25 mouse cellular contexts compared by ENCODE assay signal in the genomic region with DNA sequence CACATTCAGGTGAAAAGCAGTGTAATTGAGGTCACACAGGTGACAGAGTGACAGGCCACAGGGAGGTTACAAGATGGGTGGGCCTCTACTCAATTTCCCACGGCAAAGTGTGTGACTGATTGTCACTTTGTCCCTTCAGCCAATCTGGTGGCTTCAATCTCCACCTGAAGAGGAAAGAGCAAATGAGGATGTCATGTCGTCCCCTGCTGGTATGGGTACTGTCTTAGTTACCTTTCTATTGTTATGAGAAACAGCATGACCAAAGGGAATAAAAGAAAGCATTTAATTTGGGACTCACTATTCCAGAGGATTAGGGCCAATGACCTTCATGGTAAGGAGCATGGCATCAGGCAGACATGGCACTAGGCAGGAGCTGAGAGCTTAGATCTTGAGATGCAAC. TPM values are rescaled to one million over a fixed set of nuclear protein-coding genes. Genes with fewer than 3 reads are reported as not detected.
DNase-seq lines count a peak whose midpoint lies in the region; TF ChIP-seq lines count a peak whose summit lies in the region.
"Had no signal": no experiment of that assay in that cellular context is flagged by ENCODE, and none has a peak within 500 bp of the region (broad histone marks: within the 10 kb centered on the region; RNA-seq: fewer than 3 reads in every experiment).

No protein-coding gene starts in this region.

- TF ChIP-seq CTCF in heart, adult 2 months (IDR thresholded peaks at IDR 0.05) = peak; percentile 29; the same call in 1 of the 2 replicates
- TF ChIP-seq CTCF in layer of hippocampus, adult 2 months (conservative IDR thresholded peaks at IDR 0.05) = peak; percentile 58

- no peaks in the 10 kb centered on the region for H3K9me3 ChIP-seq in heart, embryonic 10.5 days
- H3K9me3 ChIP-seq: embryonic facial prominence, embryonic 15.5 days; limb, embryonic 12.5 days; liver, embryonic 12.5 days; stomach, embryonic 15.5 days had no signal

- no peaks in the 10 kb centered on the region for H3K27me3 ChIP-seq in heart, adult 2 months (ENCODE audit: control insufficient read depth, insufficient read depth, low read length)
- H3K27me3 ChIP-seq in heart, embryonic 10.5 days (ENCODE audit: insufficient read depth, poor library complexity, severe bottlenecking) = no peaks in the 10 kb centered on the region
- H3K27me3 ChIP-seq: embryonic facial prominence, embryonic 15.5 days; limb, embryonic 12.5 days; liver, embryonic 12.5 days; stomach, embryonic 15.5 days had no signal

- H3K4me3 ChIP-seq in heart, adult 2 months = no peak overlapping the region
- H3K4me3 ChIP-seq in heart, embryonic 10.5 days = no peak overlapping the region
- no peak overlapping the region for H3K4me3 ChIP-seq in layer of hippocampus, adult 2 months
- H3K4me3 ChIP-seq: embryonic facial prominence, embryonic 15.5 days; limb, embryonic 12.5 days; liver, embryonic 12.5 days; stomach, embryonic 15.5 days had no signal

- H3K27ac ChIP-seq in heart, adult 2 months = no peak overlapping the region
- H3K27ac ChIP-seq in heart, embryonic 10.5 days = no peak overlapping the region
- H3K27ac ChIP-seq in layer of hippocampus, adult 2 months = no peak overlapping the region
- H3K27ac ChIP-seq: embryonic facial prominence, embryonic 15.5 days; limb, embryonic 12.5 days; liver, embryonic 12.5 days; stomach, embryonic 15.5 days had no signal

- peak; percentile 19 for DNase-seq in adrenal gland, postnatal 14 days
- DNase-seq in adrenal gland, adult 18-20 months (ENCODE audit: low spot score in 2 of 2) = no peak
- DNase-seq in heart, adult 2 months = no peak
- no peak for DNase-seq in heart, embryonic 10.5 days (ENCODE audit: low spot score)
- DNase-seq in layer of hippocampus, adult 2 months (ENCODE audit: low spot score in 2 of 2) = no peak
- DNase-seq in layer of hippocampus, postnatal 10 days (ENCODE audit: low spot score in 2 of 2) = no peak
- DNase-seq in B cell, adult 2 months = peak; percentile 2 to 4
- DNase-seq in c-Kit-positive CD71-positive TER-119-positive erythroid progenitor cells, embryonic 14.5 days (ENCODE audit: low spot score) = no peak
- DNase-seq: adrenal gland, adult 2 months; heart, postnatal 10 days; kidney, adult 2 months; layer of hippocampus, adult 9-11 months; lung, adult 2 months; right cerebral cortex, postnatal 25 days had no signal

- H3K4me1 ChIP-seq in heart, adult 2 months (ENCODE audit: control insufficient read depth, insufficient read depth, low read length) = no peaks in the 10 kb centered on the region
- no peaks in the 10 kb centered on the region for H3K4me1 ChIP-seq in heart, embryonic 10.5 days
- H3K4me1 ChIP-seq: embryonic facial prominence, embryonic 15.5 days; limb, embryonic 12.5 days; liver, embryonic 12.5 days; stomach, embryonic 15.5 days had no signal

- H3K36me3 ChIP-seq in heart, adult 2 months (ENCODE audit: control insufficient read depth, insufficient read depth, low read length) = no peaks in the 10 kb centered on the region
- no peaks in the 10 kb centered on the region for H3K36me3 ChIP-seq in heart, embryonic 10.5 days
- H3K36me3 ChIP-seq: embryonic facial prominence, embryonic 15.5 days; limb, embryonic 12.5 days; liver, embryonic 12.5 days; stomach, embryonic 15.5 days had no signal

- no peak for TF ChIP-seq EP300 in heart, adult 2 months (IDR thresholded peaks at IDR 0.05; ENCODE audit: insufficient read depth, low read depth, low read length)

- no peak for TF ChIP-seq POLR2A in heart, adult 2 months (IDR thresholded peaks at IDR 0.05; ENCODE audit: insufficient read depth, low read depth, low read length)

- H3K79me2 ChIP-seq in heart, adult 2 months (replicated peaks; ENCODE audit: control insufficient read depth, insufficient read depth, low read length) = no peaks in the 10 kb centered on the region

- intact Hi-C loops in heart, adult 2 months (cut with DNase I) = no loop called here

- 45% methylated on average over 2 of the region's 2 CpGs for WGBS in heart, adult 2 months
- WGBS in heart, embryonic 10.5 days = 56% methylated on average over 2 of the region's 2 CpGs

- no peak overlapping the region for H3K9ac ChIP-seq in heart, adult 2 months (ENCODE audit: low read depth, low read length)
- H3K9ac ChIP-seq: embryonic facial prominence, embryonic 15.5 days; limb, embryonic 12.5 days; liver, embryonic 12.5 days; stomach, embryonic 15.5 days had no signal

RNA-seq across cellular contexts. Expression of a gene that starts 50.6 kb away (rescaled TPM):
- total RNA-seq in adrenal gland, postnatal 14 days (2021) = 0.41 and 0.70 TPM in 2 replicates
- not detected for total RNA-seq in adrenal gland, adult 18-20 months (2021)
- total RNA-seq in heart, adult 2 months (2021) = not detected
- not detected in 2 replicates for polyA plus RNA-seq in heart, adult 2 months (2012; rRNA removed)
- polyA plus RNA-seq in heart, embryonic 10.5 days (2016; fragmentation: Nextera tagmentation; extraction: Ambion mirVana) = not detected in 2 replicates
- total RNA-seq in layer of hippocampus, adult 2 months (2021) = not detected
- not detected for total RNA-seq in layer of hippocampus, postnatal 10 days (2021)
- total RNA-seq: gastrocnemius, postnatal 4 days; MEL had no signal
- polyA plus RNA-seq: adrenal gland, adult 2 months; embryonic facial prominence, embryonic 15.5 days; forebrain, embryonic 16.5 days; heart, embryonic 11.5 days; hindbrain, embryonic 11.5 days; kidney, adult 2 months; limb, embryonic 12.5 days; liver, embryonic 12.5 days; lung, adult 2 months; midbrain, embryonic 11.5 days; spleen, adult 2 months; stomach, embryonic 15.5 days had no signal

Comparison
In these comparisons a context has a peak if more than half of its experiments do, and no peak if none do; other contexts are left out.
1. DNase-seq: peak in adrenal gland, postnatal 14 days (single experiment) and B cell, adult 2 months (2 of 2); none in adrenal gland, adult 18-20 months (0 of 2), heart, adult 2 months (0 of 2), heart, embryonic 10.5 days (single experiment), layer of hippocampus, adult 2 months (0 of 2), layer of hippocampus, postnatal 10 days (0 of 2) and c-Kit-positive CD71-positive TER-119-positive erythroid progenitor cells, embryonic 14.5 days (single experiment).